Mouse (Mus musculus) urinary bladder, postnatal 36 days (tissue): ENCODE measurements around the gene Olfml1.

Experiments
- DNase-seq, 2 experiments: peaks; one replicate each; pipeline ENCODE4 v3.0.0; 2022; ENCODE audit warnings: low spot score in 2 of 2, mixed read lengths in 1 of 2

Gene Olfml1

DNA sequence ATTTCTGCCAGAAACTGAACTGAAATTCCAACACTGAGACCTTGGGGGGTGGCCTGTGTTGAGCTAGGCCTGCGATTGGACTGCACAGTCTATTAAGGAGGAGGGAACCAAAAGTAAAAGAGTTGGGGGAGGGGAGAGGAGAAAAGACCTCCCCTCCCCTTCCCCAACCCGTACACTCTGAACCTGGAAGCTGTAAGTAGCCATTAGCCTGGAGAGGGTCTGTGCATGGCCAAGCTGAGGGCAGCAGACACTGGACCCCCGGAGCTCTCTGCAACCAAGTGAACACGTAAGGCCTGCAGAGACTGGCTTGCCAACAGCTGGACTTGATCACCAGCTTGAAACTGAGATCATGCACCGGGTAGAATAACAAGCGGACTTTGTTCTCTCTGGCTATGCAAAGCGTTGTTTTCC is at the start of gene Olfml1:
Gene Olfml1 (plus strand): TSS at position 186 of the 411 bp plus-strand sequence.
- DNase-seq: peak; percentile 13 to 48

DNA sequence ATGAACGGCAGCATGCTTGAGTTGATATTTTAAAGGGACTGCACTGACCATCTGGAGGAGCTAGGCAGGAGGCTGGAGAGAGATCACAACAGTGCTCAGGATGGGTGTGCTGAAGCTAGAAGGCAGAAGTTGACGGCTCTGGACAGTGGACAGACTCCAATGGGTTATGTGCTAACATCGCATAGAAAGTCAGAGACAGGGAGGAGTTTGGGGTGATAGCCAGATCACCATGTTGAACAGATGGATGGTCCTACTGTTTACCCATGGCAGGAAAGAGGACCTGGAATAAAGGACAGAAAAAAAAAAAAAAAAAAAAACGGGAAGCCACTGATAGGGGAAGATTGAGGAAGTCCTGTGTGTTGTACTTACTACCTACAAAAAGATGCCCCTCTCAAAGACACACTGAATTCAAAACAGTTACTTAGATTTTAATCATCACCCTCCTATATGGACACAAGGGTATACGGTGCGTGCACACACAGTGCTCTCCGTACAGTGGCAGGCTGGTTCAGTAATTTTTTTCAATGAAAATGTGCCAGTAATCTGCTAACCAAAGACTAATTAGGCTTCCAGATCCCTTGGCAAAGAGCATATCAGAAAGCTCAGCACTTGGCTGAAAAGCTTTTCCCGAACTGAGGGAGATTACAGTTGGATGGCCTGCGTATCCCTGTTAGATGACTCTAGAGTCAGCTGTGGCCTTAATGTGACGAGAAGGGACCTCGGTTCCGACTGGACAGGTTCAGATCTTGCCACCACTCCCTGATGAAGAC is 47.8 kb upstream of the Olfml1 start:
- DNase-seq: no peak

DNA sequence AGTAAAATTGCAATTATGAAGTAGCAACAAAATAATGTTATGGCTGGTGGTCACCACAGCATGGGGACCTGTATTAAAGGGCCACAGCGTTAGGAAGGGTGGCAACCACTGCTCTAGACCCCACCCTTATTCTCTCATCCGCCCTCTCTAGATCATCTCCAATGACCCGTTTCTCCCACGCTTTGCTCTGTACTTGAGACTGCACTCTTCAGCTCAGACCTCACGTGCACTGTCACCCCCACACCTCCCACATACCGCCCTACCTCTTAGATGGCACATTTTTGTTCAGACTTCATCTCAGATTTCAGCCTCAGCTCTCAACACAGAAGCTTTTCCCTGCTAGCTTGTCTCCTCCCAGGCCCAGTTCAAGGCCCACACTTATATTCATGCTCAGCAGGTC is 45.8 kb upstream of the Olfml1 start:
- no peak for DNase-seq

DNA sequence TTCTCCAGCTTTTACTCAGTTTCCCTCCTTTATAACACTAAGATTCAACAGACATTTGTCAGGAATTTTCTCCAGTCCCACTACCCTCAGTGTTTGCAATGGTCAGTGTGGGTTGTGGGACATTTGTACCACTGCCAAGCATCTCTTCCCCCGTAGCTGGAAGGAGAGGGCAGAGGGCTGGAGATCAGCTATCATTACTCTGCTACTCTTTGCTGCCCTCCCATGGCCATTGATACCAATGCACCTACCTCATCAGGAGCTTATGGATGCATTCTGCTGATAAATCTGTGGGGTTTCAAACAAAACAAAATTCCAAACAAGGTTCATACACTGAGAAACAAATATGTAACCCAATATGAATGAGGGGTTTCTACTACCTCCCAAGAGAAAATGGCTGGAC is 40.9 kb upstream of the Olfml1 start:
- DNase-seq: peak; percentile 9 to 35

DNA sequence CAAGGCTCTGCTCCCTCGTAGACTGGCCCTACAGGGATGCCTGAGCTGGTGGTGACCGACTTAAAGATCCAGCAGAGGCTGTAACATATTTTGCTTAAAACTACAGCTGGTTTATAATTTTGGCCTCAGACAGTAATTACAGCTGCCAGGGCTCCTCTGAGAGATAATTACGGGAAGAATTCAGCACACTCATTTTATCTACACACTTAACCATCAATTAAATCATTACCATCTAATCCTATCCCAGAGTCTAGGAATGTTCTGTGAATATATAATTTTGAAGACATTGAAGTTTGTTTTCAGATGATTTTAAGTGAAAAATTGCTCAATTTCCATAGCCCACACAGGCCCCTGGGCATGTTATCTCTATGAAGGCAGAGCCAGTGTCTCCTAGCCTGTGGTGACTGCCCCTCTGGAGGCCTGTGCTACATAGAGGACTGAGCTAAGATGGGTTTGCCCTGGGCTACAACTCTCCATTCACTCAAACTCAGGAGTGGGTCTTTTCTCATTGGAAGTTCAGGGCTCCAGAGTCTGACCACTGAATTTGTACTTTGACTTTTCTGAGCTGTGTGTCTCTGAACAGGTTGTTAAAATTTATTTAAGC is 39.0 kb upstream of the Olfml1 start:
- no peak for DNase-seq

DNA sequence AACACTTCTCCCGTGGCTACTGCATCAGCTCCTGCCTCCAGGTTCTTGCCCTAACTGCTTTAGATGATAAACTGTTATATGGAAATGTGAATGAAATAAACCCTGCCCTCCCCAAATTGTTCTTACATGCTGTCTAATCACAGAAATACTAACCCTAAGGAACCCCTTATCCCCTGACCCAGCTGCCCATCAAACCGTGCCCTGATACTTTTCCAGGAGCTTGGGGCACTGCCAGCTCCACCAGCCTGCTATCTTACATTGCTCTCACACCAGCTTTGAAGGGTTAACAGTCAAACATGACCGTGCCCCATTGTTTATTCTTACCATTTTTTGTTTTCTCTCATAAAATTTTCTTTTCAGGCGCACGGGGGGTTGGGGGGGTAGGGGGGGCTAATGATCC is 37.9 kb upstream of the Olfml1 start:
- no peak for DNase-seq

DNA sequence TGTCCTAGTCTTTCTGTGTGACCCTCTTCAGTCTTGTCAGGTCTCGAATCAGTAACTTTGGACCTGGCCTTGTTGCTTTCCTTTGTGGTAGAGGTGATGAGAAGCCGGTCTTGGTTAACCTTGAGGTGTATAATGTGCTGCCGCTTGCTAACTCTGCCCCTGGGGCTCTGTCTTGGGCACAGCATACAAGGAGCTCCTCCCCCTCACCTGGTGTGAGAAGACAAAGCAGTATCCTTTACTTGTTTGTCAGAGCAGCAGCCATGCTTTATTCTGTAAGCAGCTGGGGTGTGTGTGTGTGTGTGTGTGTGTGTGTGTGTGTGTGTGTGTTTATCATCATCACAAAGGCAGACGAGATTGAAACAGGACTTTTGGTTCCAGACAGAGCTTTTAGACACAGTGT is 31.9 kb upstream of the Olfml1 start:
- no peak for DNase-seq

DNA sequence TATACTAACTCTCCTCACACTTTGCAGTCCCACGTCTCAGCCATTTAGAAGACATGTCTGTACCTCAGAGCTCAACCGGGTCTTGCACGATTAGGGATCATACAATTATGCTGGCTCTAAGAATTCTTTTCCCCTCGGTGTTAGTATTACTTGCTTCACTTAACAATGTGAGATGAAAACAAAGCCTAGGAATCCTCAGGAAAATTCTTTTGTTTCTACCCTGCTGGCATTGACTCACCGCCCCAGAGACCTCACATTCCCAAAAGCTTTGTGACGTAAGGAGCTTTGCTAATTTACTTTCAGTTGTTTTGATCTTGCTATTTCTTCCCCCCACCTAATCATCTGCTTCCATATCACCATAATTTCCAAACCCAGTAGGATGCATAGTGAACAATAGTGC is 30.7 kb upstream of the Olfml1 start:
- DNase-seq: no peak

DNA sequence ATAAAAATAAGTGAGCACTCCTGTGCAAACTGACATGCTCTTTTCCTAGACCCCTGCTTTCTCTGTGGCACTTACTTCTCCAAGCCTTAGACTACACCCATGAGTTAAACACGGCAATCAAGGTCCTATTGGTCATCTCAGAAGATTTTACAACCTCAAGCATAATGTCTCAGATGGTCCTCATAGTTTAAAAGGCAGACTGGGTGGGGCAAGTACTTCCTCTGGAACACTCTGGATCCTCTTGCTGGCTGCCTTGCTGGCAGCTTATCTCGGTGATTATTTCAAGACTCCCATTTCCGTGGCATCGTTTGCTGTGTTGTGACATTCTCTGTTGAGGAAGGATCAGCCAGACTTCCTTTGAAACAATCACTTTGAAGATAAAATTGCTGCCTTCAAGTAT is 27.2 kb upstream of the Olfml1 start:
- no peak for DNase-seq

DNA sequence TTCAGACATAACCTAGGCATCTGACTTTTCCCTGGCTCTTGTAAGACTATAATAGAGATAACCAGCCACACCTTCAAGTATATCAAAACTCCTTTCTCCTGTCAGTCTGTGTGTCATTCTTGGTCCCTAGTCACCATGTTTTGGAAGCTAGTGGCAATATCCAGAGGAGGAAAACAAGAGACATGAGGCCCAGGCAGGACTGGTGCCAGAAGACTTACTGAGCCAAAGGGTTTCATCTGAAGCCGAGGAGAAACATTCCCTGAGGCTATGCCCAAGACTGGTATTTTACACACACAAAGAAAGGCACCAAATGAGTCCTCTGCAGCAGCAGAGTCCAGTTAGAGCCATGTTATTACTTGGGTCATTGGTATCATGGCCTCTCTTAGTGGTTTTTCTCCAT is 22.2 kb upstream of the Olfml1 start:
- DNase-seq: no peak

DNA sequence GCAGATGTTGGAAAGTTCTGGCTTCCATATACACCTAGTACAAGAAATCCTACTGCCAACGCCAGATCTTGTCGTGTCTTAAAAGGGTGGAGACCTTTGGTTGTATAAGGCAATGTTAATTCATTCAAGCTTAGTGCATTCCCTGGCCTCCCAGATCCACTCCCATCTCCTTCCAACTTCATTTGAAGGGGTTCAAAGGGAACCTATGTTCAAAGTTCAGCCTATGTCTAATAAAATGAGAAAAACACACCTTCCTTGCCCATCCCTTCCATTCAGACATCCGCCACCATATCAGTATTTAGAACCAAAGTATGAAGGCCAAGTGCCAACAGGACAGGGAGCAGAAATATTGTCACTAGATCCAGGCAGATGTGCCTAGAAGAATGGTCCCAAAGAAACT is 19.4 kb upstream of the Olfml1 start:
- DNase-seq: no peak

DNA sequence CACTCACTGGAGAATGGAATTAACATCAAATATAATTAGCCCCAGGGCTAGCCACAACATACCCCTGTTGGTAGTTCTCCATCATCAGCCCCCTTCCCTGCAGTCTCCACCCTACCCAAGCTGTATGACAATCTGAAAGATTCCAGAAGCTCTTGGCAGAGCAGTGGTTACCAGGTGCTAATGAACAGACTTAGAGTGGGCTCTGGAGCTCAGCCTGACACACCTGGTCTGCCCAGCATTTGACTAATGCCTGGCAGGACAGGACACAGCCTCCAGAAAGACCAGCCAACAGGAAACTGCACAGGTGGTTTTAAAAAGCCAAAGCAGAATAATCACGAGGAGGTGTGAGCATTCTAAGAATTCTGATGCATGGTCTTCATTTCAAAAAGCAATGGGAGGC is 13.8 kb upstream of the Olfml1 start:
- no peak for DNase-seq

DNA sequence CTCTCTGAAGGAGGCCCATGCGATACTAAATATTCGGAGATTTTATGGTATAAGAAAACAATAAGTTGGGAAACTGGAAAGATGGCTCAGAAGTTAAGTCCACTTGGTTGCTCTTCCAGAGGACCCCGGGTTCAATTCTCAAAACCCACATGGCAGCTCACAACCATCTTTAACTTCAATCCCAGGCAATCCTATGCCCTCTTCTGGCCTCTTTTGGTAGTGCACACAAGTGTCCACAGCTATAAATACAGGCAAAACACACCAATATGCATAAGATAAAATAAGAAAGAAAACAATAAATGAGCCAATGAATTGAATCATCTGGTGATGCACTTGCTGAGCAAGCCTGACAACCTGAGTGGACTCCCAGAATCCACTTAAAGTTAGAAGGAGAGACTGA is 11.3 kb upstream of the Olfml1 start:
- no peak for DNase-seq

DNA sequence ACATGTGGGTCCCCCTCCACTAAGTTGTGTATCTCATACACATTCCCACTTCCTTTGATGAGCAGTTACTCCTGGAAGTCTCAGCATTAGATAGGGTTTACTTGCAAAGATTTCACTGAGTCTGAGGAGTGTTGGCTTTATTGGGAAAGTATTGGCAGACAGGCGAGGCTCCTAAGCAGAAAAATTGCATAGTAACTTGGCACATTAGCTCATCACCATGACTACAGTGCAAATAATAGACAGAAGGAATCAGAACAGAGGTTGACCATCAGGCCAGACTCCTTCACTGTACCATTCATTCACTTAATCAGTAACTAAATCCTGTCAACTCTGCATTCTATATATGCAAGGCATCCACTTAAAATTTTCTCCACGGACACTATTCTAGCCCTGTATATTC is 6.6 kb upstream of the Olfml1 start:
- DNase-seq: no peak

DNA sequence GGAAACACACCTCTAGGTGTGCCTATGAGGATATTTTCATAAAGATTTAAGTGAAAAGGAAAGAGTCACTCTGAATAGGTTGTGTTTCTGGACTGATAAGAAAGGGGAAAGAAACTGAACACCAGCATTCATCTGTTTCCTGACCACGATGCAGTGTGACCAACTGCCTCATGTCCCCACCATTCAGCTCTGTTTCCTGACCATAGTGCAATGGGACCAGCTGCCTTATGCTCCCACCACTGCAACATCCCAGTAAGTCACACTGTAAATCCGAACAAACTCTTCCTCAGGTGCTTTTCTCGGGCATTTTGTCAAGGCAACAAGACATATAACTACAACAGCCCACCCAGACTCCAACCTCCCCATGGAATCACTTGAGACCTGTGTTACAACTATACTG is 5.7 kb upstream of the Olfml1 start:
- no peak for DNase-seq

DNA sequence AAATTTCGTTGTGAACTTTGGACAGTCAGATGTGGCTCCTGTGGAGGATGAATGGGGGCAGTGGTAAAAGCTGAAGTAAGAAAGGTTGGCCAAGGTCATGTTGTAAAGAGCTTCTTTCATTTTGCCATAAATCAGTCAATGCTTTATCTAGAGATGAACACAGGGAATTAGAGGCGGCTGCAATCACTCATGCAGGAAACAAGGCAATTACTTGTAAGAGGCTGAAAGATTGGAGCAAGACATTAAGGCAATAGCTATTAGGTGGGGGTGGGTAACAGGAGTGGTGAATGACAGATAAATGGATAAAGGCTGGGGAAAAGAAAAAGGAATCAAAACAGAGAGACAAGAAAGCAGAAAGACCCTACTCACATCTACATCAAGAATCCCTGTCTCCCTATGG is 3.5 kb upstream of the Olfml1 start:
- DNase-seq: no peak

DNA sequence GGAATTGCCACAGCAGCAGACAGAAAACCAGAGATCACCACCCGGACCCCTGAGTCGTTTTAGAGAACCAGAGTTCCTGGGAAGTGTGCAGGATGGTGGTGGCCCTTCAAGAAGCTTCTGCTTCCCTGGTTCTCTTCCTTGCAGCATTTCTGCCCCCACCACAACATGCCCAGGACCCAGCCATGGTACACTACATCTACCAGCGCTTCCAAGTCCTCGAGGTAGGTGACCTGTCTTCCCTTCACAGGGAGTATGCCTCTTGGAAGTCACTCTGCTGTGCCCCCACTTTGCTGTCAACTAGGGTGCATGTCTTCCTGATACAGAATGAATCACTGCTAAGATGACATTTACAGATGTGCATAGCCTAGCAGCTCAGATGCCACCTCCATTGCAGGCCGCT is 428 bp downstream of the Olfml1 start:
- DNase-seq: no peak

DNA sequence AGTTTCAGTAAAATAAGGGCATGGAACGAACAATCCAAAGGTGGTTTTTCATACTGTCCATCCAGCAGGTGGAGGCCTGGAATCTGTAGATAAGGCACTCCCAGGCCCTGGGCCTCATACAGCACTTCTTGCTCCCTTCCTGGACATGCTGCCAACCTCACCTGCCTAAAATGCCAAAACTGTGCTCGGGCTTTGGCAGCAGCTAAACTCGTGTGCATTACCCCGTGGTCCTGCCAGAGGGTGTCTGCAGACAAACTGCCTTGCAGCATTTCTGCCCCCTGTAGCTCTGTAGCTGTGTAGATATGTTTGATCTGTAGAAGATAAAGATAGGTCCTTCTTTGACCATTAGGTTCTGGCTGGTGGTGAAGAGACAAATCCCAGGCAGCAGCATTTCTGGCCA is 1.7 kb downstream of the Olfml1 start:
- no peak for DNase-seq

DNA sequence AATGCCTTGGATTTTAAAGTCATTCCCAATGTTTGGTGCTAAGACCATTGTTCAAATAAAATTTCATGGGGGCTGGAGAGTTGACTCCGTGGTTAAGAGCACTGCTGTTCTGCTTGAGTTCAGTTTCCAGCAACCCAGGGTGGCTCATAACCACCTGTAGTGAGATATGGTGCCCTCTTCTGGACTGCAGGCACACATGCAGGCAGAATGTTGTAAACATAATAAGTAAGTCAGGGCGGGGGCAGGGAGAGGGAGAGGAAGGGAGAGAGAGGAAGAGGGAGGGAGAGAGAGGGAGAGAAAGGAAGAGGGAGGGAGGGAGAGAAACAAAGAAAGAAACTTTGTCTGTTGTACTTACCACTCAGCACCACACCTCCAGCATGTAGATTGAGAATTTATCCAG is 6.6 kb downstream of the Olfml1 start:
- DNase-seq: no peak

DNA sequence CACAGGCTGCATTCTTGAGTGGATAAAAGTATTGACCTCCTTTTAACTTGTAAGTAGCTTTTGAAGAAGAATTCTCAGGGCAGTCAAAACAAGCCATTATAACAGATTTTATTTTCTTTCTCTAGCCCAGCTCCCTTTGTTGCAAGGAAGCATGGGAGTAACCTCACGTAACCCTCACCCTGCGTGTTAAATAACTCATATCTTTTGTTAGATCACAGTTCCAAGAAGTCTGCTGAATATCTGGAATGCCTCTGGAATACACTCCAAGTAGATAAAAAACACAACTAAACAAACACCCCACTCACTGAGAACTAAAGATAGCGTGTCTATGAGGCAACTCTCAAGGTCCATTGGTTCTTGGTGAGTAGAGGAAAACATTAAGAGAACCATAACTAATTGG is 7.0 kb downstream of the Olfml1 start:
- no peak for DNase-seq

DNA sequence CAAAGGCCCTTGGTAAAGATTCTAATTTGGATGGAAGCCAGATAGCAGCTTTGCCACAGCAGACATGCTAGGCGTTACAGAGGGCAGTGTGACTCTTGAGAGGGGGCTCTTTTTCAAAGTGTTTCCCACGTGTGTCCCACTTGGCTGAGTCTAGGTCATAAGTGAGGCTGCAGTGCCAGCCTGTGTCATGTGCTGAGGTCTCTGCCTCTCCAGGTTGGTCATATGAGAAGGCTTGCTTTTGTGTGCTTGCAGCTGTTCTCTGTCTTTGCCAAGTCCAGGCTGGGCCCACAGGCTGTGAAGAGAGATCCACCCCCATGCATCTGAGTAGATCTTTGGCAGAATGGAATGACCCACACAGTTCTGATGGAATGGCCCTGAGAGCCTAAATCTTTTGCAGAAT is 25.4 kb downstream of the Olfml1 start:
- no peak for DNase-seq

DNA sequence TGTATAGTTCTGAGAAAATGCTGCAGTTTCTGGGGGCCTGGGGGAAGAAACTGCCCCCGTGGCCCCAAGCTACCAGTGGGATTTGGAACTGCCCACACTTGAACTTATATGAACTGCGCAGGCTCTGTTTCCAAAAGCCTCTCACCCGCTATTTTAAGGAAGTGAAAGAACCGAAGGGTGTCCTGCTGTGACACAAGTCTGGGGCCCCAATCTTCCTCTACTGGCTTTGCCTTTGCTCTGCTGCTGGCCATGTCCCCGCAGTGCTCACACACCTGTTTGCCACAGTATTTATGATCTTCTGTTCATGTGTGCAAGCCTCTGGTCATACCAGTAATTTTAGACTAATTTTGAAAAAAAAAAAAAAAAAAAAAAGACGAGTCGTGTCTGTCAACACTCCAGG is 26.7 kb downstream of the Olfml1 start:
- no peak for DNase-seq

DNA sequence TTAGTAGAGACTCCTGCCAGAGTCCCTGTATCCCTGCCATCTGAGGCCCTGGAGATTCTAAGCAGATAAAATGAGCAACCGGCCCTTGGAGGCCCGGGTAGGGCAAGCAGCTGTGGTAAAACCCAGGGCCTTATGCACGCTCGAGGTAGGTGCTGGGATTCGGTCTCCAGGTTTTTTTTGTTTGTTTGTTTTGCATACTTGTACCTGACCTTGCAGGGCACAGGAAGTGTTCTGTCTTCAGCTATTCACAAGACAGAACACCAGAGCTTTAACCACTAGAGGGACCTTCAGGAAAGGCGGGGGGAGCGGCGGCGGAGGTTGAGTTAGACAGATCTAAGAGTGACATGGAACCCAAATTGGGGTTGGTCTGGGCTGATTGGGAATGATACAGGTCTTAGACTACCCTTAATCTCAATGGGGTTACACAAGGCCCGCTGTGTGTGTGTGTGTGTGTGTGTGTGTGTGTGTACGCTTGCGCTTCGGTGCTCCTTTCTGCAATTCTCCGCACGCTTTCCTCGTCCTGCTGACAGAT is 27.1 kb downstream of the Olfml1 start:
- DNase-seq: peak; percentile 41 to 45
